Mouse (Mus musculus) adipocyte (in vitro differentiated cells): ENCODE measurements around the gene Slc23a4.
A peak's percentile ranks its signal among the peaks of the same experiment; 100 is the strongest.

Experiments used
- DNase-seq: peaks from one replicate; pipeline ENCODE4 v3.0.0-alpha.2; 2016; ENCODE audit warnings: low spot score

The Slc23a4 gene

DNA sequence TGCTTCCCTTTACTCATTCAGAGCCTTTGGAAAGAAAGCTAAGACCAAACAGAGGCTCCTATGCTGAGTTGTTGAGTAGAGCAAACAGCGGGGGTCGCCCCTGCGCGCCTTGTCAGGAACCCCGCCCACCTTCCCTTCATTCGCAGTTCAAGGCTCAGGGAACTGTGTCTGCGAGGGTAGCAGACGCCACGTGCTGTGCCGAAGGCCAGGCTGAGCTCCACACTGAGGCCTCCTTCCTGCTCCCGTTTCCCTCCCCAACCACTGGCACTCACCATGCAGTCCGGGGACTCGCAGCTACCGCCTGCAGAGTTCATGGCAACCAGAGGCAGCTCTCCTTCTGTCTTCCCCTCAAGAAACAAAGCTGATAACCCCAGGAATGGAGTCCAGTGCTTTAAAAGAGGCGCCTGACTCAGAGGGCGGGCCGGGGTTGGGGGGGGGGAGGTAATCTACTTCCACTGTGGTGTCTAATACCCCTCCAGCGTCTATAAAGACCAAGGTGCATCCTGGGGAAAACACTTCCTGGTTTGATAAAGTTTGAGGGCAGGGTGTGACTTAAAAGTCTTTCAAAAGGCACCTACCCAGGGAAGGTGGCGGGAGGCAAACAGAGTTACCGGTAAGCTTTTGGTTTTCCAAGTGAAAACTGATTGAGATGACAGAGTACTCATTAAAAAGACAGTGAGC, at the start of gene Slc23a4:
Slc23a4 (minus strand) TSS at position 324 of the 681 bp plus-strand sequence.
- no peak for DNase-seq

DNA sequence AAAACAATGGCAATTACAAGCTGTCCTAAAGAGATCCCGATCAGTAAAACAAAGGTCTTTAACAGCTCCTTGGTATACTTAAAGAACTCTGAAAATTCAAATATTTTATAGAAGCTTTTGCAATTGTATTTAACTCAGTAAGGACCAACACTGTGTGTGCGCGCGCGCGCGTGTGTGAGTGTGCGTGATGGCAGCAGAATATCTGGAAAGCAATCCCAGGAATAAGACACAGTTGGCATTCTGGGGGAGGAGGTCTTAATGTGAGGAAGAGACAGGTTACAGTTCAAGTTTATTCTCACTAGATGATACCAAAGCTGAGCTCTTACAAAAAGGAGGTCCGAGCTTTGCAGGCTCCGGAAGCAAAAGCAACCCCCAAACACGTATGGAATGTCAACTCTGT, 45.1 kb upstream of the Slc23a4 start:
- DNase-seq: no peak

GRCm38 (mm10) chr6:35032704-35033103, 44.5 kb upstream of the Slc23a4 start:
- no peak for DNase-seq

- DNase-seq: no peak
Measured at GRCm38 (mm10) chr6:35030811-35031210, 42.6 kb upstream of the Slc23a4 start.

DNA sequence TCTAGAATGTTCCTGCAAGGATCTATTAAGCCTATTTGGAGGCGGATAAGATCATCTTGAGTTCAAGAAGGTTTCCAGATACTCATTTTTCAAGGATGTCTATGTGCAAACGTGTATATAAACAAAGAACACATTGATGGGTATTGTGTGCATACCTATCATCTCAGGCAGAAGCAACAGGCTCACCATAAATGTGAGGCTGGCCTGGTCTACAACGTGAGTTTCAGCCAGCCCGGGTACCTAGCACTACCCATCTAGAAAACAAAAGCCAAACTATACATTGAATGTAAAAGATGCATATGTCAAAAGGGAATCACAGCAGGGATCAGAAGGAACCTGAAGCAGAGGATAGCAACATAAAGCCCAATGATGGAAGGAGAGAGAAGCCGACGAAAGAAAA, 42.0 kb upstream of the Slc23a4 start:
- DNase-seq: no peak

DNA sequence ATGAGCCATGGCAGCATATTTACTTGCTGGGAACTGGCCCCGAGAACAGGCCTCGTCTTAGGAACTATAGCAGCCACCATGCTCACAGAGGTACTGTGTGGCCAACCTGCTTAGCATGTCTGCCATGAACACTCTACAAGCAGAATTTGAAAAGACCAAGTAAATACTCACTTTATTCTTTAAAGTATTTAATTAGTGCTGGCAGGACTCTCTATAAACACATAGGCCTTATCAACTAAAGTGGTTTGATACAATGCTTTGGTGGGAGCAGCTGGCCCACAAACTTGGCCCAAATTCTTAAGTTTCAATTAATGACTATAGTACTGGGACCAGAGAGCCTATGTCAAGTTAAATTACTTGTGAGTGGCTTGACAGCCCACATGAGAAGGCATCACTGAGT, 39.8 kb upstream of the Slc23a4 start:
- no peak for DNase-seq

DNA sequence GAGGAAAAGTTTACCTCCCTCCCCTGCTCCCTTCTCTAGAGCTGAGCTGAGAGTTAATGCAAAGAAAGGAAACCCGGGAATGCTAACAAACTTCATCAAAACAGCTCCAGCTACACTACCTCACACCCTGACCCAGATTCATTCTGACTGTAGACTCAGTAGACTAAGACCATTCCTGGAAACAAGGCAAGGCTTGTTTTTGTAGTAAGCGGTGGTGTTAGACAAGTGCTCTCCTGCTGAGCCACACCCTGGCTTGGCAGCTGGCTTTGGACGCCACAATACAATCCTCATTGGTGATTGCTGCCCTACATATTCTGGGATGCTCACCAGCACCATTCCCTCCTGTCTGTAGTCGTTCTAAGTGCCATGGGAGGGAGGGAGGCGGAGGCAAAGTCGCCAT, 39.1 kb upstream of the Slc23a4 start:
- DNase-seq: no peak

DNA sequence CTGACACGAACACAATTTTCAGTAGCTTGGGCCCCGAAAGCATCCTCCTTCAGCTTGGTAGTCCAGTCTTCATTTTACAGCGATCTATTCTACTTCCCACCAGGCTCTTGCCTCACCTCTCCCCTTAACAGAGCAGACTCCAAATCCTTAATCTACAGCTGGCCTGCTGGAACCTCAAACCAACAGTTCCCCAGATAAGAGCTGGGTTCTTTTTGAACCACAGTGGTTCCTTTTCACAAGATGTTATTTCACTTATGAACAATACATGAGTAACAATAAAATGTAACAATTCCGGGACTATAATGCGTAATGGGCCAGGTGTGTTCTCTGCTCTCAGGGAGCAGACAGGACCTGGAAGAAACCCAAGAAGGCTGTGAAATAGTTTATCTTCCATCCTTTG, 28.4 kb upstream of the Slc23a4 start:
- DNase-seq: no peak

GRCm38 (mm10) chr6:35011953-35012352, 23.7 kb upstream of the Slc23a4 start:
- no peak for DNase-seq

DNA sequence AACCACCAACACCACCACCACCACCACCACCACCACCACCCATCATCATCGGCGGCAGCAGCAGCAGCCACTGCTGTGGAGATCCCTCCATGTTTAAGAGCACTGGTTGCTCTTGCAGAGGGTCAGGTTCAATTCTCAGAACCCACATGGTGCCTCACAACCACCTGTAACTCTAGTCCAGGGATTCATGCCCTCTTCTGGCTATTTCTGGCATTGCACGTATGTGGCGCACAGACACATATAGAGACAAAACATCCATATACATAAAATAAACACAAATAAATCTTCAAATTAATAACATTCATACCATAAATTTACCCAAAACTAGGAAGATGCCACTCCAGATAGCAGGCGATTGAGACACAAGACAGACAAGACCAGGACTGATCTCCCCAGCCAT, 22.5 kb upstream of the Slc23a4 start:
- DNase-seq: no peak

DNA sequence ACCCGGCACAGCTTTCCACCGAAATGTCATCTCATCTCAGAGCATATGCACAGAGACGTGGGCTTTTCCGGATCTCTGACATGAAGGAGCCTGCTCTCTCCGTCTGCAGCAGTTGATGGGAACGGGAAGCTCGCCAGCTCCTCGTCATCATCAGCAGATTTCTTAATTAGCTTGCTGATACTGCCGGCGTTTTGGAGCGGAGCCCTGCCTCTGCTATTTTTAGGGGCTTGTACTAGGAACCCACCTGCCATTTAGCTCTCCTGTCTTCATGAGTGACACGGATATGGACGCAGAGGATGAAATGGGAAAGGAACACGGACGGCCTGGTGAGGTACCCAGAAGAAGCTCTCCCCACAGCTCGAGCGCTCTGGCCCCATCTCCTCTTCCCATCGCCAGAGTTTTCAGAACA, 14.1 kb upstream of the Slc23a4 start:
- DNase-seq: no peak

DNA sequence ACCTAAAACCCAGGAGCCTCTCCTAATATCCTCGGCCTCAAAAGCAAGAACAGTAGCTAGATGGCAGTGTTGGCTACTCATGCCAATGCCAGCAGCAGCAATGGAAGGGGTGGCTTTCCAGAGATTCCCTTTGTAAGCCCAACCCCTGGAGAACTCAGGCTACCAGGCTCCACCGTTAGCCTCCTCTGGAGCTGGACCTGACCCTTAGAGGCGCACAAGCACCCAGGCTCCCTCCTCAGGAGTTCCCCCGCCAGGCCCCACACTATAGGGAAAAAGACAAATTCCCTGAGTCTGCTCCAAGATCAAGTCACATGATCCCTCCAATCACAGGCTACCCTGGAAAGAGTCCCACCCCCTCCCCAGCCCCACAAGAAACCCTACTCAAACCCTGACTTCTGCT, 10.9 kb upstream of the Slc23a4 start:
- peak; percentile 68 for DNase-seq

DNA sequence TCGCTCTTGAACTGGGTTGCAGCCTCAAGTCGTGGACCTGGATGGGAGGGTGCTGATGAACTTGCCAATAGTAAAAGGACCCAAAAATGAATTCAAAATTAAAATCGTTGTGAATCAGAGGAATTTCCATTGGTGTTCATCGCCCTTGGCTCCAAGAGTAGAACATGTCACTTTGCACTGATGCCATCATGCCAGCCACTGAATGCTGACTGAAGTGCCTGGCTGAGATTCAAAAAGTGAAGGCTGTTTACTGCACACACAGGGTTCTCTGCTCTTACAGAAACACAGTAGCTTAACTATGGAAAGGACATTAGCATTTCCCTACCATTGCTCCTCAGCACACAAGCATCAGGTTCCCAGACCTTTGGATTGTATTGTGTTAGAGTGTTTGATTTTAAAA, 8.3 kb upstream of the Slc23a4 start:
- no peak for DNase-seq

GRCm38 (mm10) chr6:34995265-34995681, 7.1 kb upstream of the Slc23a4 start:
- DNase-seq: peak; percentile 93

GRCm38 (mm10) chr6:34994692-34995091, 6.5 kb upstream of the Slc23a4 start:
- DNase-seq: no peak

GRCm38 (mm10) chr6:34989263-34989662, 1.1 kb upstream of the Slc23a4 start:
- no peak for DNase-seq

- no peak for DNase-seq
Measured at GRCm38 (mm10) chr6:34987085-34987645, 1.0 kb downstream of the Slc23a4 start.

DNA sequence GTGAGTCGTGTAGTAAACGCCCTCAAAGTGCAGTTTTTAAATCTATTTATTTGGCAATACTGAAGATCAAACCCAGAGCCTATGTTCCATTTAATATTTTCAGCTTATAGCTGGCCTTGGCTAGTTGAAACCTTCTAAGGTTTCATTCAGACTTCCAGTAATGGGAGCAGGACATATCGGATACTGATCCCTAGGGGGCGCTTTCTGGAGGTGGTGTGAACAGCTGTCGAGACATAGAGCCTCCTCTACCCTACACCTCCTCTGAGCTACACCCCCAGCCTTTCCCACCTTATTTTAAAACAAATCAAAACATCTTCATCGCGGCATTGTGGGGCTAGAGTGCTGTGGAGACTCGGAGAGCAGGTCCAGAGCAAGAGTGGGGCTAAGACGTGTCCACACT, 7.5 kb downstream of the Slc23a4 start:
- DNase-seq: no peak

GRCm38 (mm10) chr6:34979291-34979690, 8.9 kb downstream of the Slc23a4 start:
- DNase-seq: no peak

DNA sequence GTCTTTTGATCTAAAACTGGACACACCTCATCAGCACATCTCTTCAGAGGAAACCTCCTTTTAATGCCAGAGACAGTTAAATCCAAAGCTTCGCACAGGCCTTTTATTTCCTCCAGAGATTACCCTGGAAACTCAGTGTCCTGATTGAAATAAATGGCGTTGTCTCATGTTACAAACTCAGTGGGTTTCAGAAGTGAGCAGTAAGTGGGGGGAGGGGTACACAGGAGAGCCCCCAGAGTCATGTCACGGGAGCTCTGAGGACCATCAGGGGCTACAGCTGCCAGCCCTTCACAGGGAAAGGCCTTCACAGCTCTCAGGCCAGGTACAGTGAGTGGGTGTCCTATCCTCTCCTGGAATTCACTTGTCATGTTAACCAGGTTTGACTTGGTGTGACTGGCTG, 17.0 kb downstream of the Slc23a4 start:
- no peak for DNase-seq

DNA sequence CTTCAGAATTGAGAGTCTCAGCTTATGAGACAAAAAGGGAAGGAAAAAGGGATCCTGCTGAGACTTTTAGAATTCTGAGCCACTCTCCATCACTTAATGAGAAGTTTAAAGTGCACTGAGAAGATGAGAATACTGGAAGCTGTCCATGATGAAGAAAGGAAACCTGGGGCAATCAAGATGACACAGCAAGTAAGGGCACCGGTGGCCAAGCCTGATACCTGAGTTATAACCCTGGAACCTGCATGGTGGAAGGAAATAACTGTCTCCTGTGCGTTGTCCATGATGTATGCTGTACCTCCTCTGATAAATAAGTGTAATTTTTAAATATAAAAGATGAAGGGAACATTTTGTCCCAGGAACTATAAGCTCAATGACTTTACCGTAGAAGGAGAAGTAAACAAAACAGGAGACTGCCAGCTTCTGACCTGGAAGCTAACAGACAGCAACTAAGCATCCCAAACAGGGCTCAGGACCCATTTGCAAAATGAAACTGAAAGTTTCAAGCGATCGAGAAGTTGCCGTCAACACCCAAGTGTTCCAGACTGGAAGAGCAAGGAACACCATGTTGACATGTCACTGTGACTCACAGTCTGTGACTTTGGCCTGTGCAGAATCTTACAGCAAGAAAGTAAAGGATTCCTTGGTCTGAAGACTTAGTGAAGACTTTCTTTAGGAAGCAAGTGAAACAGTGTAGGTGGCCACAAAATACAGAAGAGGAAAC, 22.2 kb downstream of the Slc23a4 start:
- peak; percentile 20 for DNase-seq

GRCm38 (mm10) chr6:34964550-34964949, 23.7 kb downstream of the Slc23a4 start:
- no peak for DNase-seq

DNA sequence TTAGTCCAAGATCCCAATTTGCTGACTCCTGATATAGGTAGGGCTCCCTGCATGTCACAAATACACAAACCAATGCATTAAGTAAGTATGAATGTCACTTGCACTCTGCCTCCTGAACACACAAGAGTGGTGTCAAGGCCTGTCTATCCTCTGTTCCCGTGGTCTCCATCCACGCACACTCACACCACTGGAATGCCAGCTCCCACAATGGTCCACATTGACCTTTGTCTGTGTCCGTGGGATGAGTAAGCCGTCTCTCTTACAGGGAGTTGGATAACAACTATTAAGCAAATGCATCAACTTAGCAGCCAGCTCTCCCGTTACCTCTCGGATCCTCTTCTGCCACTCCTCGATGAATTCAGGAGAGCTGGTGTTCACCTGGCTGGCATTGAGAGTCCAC, 29.1 kb downstream of the Slc23a4 start:
- DNase-seq: no peak

GRCm38 (mm10) chr6:34955862-34956241, 32.4 kb downstream of the Slc23a4 start:
- no peak for DNase-seq
